Mouse (Mus musculus) liver, embryonic 13.5 days (tissue): Measurements from ENCODE around the gene Capzb. TPM values are rescaled to one million over a fixed set of nuclear protein-coding genes. Genes with fewer than 3 reads are reported as not detected.
A peak's percentile ranks its signal among the peaks of the same experiment; 100 is the strongest.

ENCODE experiments used
- ATAC-seq: fragments of 200-750 bp; cut with Nextera tagmentation; 2 replicates; pipeline ENCODE4 v1.8.0; 2017; ENCODE audit warnings: low read depth, mild to moderate bottlenecking, moderate number of reproducible peaks, moderate library complexity
- DNase-seq: peaks from one replicate; pipeline ENCODE4 v3.0.0; 2022
- H3K27ac ChIP-seq: fragments of 300-500 bp; sonication (generic); 2 replicates; pipeline ENCODE4 v1.5.1; 2015; ENCODE audit warnings: moderate library complexity, mild to moderate bottlenecking, inconsistent platforms
- H3K27me3 ChIP-seq: fragments of 300-500 bp; sonication (generic); 2 replicates; pipeline ENCODE4 v1.6.1; 2015; ENCODE audit warnings: mild to moderate bottlenecking, inconsistent platforms
- H3K36me3 ChIP-seq: fragments of 300-500 bp; sonication (generic); 2 replicates; pipeline ENCODE4 v1.6.1; 2015; ENCODE audit warnings: mild to moderate bottlenecking, inconsistent platforms
- H3K4me1 ChIP-seq: fragments of 300-500 bp; sonication (generic); replicated peaks from 2 replicates; pipeline ENCODE4 v1.6.1; 2015; ENCODE audit warnings: inconsistent platforms
- H3K4me2 ChIP-seq: fragments of 300-500 bp; sonication (generic); 2 replicates; pipeline ENCODE4 v1.6.1; 2015; ENCODE audit warnings: inconsistent platforms, mild to moderate bottlenecking, moderate library complexity
- H3K4me3 ChIP-seq: fragments of 300-500 bp; sonication (generic); replicated peaks from 2 replicates; pipeline ENCODE4 v1.5.1; 2015; ENCODE audit warnings: mild to moderate bottlenecking, inconsistent platforms
- H3K9ac ChIP-seq: fragments of 300-500 bp; sonication (generic); 2 replicates; pipeline ENCODE4 v1.6.1; 2015; ENCODE audit warnings: mild to moderate bottlenecking, inconsistent platforms
- H3K9me3 ChIP-seq: fragments of 300-500 bp; sonication (generic); replicated peaks from 2 replicates; pipeline ENCODE4 v1.6.1; 2016; ENCODE audit warnings: inconsistent platforms
- WGBS: fragments of 180-500 bp; shearing (Covaris S2); methylation state at CpG from one replicate; pipeline ENCODE4 v1.1.7; 2015; ENCODE audit not compliant: insufficient replicate concordance; 5-methylcytosine and 5-hydroxymethylcytosine counted together
- polyA plus RNA-seq: library from polyadenylated mRNA; unstranded; fragments of >200 nt; fragmentation: Nextera tagmentation; extraction: Ambion mirVana; gene quantifications from 2 replicates; pipeline ENCODE4 v1.2.1, GENCODE M21; 2015

Capzb gene
- polyA plus RNA-seq, 1 experiment from 2014 or later, result 173 TPM

- peaks cover 33% of the 10 kb centered on the region for H3K36me3 ChIP-seq
- no peak overlapping the region for H3K4me2 ChIP-seq
- H3K4me3 ChIP-seq, result no peak overlapping the region
- ATAC-seq (no peak), DNase-seq (no peak)
- no peak overlapping the region for H3K9ac ChIP-seq
- no peaks in the 10 kb centered on the region for H3K27me3 ChIP-seq
- H3K27ac ChIP-seq, result no peak overlapping the region
- no peaks in the 10 kb centered on the region for H3K4me1 ChIP-seq
- 77% methylated on average over 7 of the region's 7 CpGs for WGBS
- H3K9me3 ChIP-seq, result no peaks in the 10 kb centered on the region
These were observed 81.9 kb downstream of the Capzb start for GRCm38 (mm10) chr4:139274573-139274972.

DNA sequence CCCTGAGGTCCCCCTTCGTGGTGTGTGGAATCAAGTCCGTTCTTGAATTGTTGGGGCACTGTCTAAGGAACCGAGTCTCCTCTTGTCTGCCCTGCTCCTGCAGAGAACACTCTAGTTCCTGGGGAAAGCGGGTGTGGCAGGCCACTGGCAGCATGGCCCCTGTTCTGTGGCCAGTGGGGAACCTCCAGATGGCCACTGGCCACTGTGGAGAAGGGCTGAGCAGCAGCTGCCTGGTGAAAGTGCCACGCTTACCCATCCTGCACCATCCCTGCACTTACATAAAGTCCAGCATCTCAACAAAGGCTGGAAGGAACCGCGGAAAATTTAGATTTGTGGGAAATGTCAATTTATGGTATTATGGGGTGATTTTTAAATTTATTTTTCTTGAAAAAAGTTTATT, 83.7 kb downstream of the Capzb start:
- no peak for ATAC-seq
- Histone ChIP-seq H3K27ac (no peak overlapping the region), H3K9me3 (no peaks in the 10 kb centered on the region), H3K9ac (no peak overlapping the region), H3K36me3 (peaks cover 49% of the 10 kb centered on the region), H3K27me3 (no peaks in the 10 kb centered on the region), H3K4me3 (no peak overlapping the region), H3K4me2 (no peak overlapping the region), H3K4me1 (no peaks in the 10 kb centered on the region)
- no peak for DNase-seq
- WGBS, result 78% methylated on average over 7 of the region's 7 CpGs

- Histone ChIP-seq H3K4me3 (no peak overlapping the region), H3K27ac (no peak overlapping the region), H3K9me3 (no peaks in the 10 kb centered on the region), H3K36me3 (peaks cover 67% of the 10 kb centered on the region), H3K27me3 (no peaks in the 10 kb centered on the region), H3K9ac (no peak overlapping the region), H3K4me2 (no peak overlapping the region), H3K4me1 (no peaks in the 10 kb centered on the region)
- ATAC-seq, result no peak
- no peak for DNase-seq
- 86% methylated on average over 12 of the region's 12 CpGs for WGBS
These were observed 87.8 kb downstream of the Capzb start for GRCm38 (mm10) chr4:139280530-139280929.

GRCm38 (mm10) chr4:139281791-139282345, 89.2 kb downstream of the Capzb start:
- Histone ChIP-seq H3K9ac (no peak overlapping the region), H3K9me3 (no peaks in the 10 kb centered on the region), H3K4me2 (no peak overlapping the region), H3K4me1 (no peaks in the 10 kb centered on the region), H3K27ac (no peak overlapping the region), H3K4me3 (no peak overlapping the region), H3K27me3 (no peaks in the 10 kb centered on the region), H3K36me3 (peaks cover 73% of the 10 kb centered on the region)
- ATAC-seq (no peak), DNase-seq (no peak)
- WGBS, result 85% methylated on average over 16 of the region's 16 CpGs

DNA sequence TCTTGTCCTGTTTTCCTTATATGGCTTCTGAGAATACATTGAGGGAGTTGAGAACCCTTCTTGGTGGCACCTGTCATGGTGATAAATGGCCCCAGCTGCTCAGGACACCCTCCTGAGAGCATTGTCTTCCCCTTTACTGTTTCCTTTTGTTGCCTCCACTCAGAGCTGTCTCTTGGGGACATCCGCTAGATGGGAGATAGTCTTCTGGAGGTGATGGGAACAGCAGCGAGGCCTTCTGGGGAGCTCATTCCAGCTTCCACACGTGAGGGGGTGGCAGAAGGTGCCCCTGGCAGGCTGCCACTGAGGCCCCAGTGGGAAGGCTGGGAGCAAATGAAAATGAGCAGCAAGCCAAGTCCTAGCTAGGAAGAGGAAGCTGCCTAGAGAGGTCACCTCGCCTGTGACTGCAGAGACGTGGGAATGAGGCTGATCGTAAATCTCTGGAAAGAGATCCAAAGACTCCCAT, 90.3 kb downstream of the Capzb start:
- Histone ChIP-seq H3K27ac (no peak overlapping the region), H3K27me3 (no peaks in the 10 kb centered on the region), H3K4me1 (no peaks in the 10 kb centered on the region), H3K9me3 (no peaks in the 10 kb centered on the region), H3K4me2 (no peak overlapping the region), H3K4me3 (no peak overlapping the region), H3K36me3 (peaks cover 81% of the 10 kb centered on the region), H3K9ac (no peak overlapping the region)
- DNase-seq (no peak), ATAC-seq (no peak)
- WGBS, result 73% methylated on average over 6 of the region's 6 CpGs

GRCm38 (mm10) chr4:139284877-139285276, 92.2 kb downstream of the Capzb start:
- WGBS, result 89% methylated on average over 15 of the region's 15 CpGs
- Histone ChIP-seq H3K4me2 (no peak overlapping the region), H3K4me1 (no peaks in the 10 kb centered on the region), H3K27me3 (no peaks in the 10 kb centered on the region), H3K27ac (no peak overlapping the region), H3K4me3 (no peak overlapping the region), H3K36me3 (peaks cover 94% of the 10 kb centered on the region), H3K9me3 (no peaks in the 10 kb centered on the region), H3K9ac (no peak overlapping the region)
- no peak for ATAC-seq
- DNase-seq, result no peak

GRCm38 (mm10) chr4:139286234-139286633, 93.5 kb downstream of the Capzb start:
- ATAC-seq (no peak), DNase-seq (no peak)
- no peak overlapping the region for H3K9ac ChIP-seq
- H3K4me2 ChIP-seq, result no peak overlapping the region
- H3K27ac ChIP-seq, result no peak overlapping the region
- H3K4me3 ChIP-seq, result no peak overlapping the region
- H3K36me3 ChIP-seq, result peaks cover 94% of the 10 kb centered on the region
- no peaks in the 10 kb centered on the region for H3K9me3 ChIP-seq
- 70% methylated on average over 5 of the region's 5 CpGs for WGBS
- no peaks in the 10 kb centered on the region for H3K27me3 ChIP-seq
- no peaks in the 10 kb centered on the region for H3K4me1 ChIP-seq

- Histone ChIP-seq H3K27me3 (no peaks in the 10 kb centered on the region), H3K4me3 (no peak overlapping the region), H3K9ac (no peak overlapping the region), H3K9me3 (no peaks in the 10 kb centered on the region), H3K36me3 (peaks cover 92% of the 10 kb centered on the region), H3K4me1 (no peaks in the 10 kb centered on the region), H3K4me2 (no peak overlapping the region), H3K27ac (no peak overlapping the region)
- WGBS, result 76% methylated on average over 18 of the region's 18 CpGs
- DNase-seq (peak; percentile 63), ATAC-seq (no peak; the same call in 1 of the 2 replicates)
These were observed 94.6 kb downstream of the Capzb start for GRCm38 (mm10) chr4:139287122-139287863.

- Histone ChIP-seq H3K27ac (no peak overlapping the region), H3K27me3 (no peaks in the 10 kb centered on the region), H3K9me3 (no peaks in the 10 kb centered on the region), H3K9ac (no peak overlapping the region), H3K4me1 (no peaks in the 10 kb centered on the region), H3K4me2 (no peak overlapping the region), H3K36me3 (peaks cover 76% of the 10 kb centered on the region), H3K4me3 (no peak overlapping the region)
- 74% methylated on average over 10 of the region's 10 CpGs for WGBS
- ATAC-seq (peak; percentile 24; the same call in 1 of the 2 replicates), DNase-seq (peak; percentile 25)
These were observed 96.3 kb downstream of the Capzb start for GRCm38 (mm10) chr4:139289017-139289416.

DNA sequence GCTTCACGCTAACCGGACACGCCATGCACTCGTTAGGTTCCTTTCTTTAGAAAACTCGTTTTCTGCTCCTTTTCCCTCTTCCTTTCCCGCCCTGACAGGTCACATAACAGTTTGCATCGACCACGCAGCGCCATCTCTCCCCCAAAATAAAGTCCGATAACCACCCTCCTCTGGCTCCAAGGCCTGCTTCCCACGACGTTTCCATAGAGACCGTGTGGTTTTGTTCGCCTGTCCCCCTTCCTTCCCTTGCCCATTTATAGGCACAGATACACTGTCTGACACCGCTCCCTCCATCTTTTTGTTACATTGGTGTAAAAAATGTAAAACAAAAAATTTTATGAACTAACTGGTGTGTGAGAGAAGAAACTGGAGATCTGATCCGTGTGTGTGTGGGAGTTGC, 98.4 kb downstream of the Capzb start:
- DNase-seq, result no peak
- H3K4me2 ChIP-seq, result no peak overlapping the region
- no peaks in the 10 kb centered on the region for H3K9me3 ChIP-seq
- no peaks in the 10 kb centered on the region for H3K4me1 ChIP-seq
- H3K4me3 ChIP-seq, result no peak overlapping the region
- H3K9ac ChIP-seq, result no peak overlapping the region
- peaks cover 59% of the 10 kb centered on the region for H3K36me3 ChIP-seq
- no peak for ATAC-seq
- H3K27me3 ChIP-seq, result no peaks in the 10 kb centered on the region
- WGBS, result 78% methylated on average over 16 of the region's 16 CpGs
- no peak overlapping the region for H3K27ac ChIP-seq

- WGBS, result 83% methylated on average over 5 of the region's 5 CpGs
- no peaks in the 10 kb centered on the region for H3K9me3 ChIP-seq
- no peak overlapping the region for H3K27ac ChIP-seq
- no peaks in the 10 kb centered on the region for H3K4me1 ChIP-seq
- peaks cover 50% of the 10 kb centered on the region for H3K36me3 ChIP-seq
- DNase-seq (no peak), ATAC-seq (no peak)
- H3K27me3 ChIP-seq, result no peaks in the 10 kb centered on the region
- no peak overlapping the region for H3K9ac ChIP-seq
- H3K4me3 ChIP-seq, result no peak overlapping the region
- no peak overlapping the region for H3K4me2 ChIP-seq
These were observed 99.3 kb downstream of the Capzb start for GRCm38 (mm10) chr4:139292038-139292437.

- no peak overlapping the region for H3K27ac ChIP-seq
- H3K27me3 ChIP-seq, result no peaks in the 10 kb centered on the region
- no peak overlapping the region for H3K4me3 ChIP-seq
- no peaks in the 10 kb centered on the region for H3K9me3 ChIP-seq
- DNase-seq (no peak), ATAC-seq (no peak)
- no peak overlapping the region for H3K4me2 ChIP-seq
- H3K36me3 ChIP-seq, result peaks cover 7% of the 10 kb centered on the region; the same call in 1 of the 2 replicates
- peaks cover 4% of the 10 kb centered on the region for H3K4me1 ChIP-seq
- H3K9ac ChIP-seq, result no peak overlapping the region
- WGBS, result 76% methylated on average over 4 of the region's 4 CpGs
These were observed 104.9 kb downstream of the Capzb start for GRCm38 (mm10) chr4:139297566-139297965.
